Mouse (Mus musculus) hematopoietic stem cell, adult 5-6 weeks (primary cell): ENCODE results near the gene Chmp3. TPM values are rescaled to one million over a fixed set of nuclear protein-coding genes. Genes with fewer than 3 reads are reported as not detected.

Experiments used
- ATAC-seq, 2 experiments: fragments of 125-278 bp in 1 of 2; replicated peaks in 1 of 2; 2 replicates each; pipeline ENCODE4 v1.8.0; 2016 to 2017; ENCODE audit warnings: inconsistent platforms in 2 of 2, mild to moderate bottlenecking in 2 of 2, moderate number of reproducible peaks in 2 of 2, low read depth in 1 of 2, moderate TSS enrichment in 1 of 2; ENCODE audit not compliant: low FRiP score in 2 of 2, poor library complexity in 2 of 2, severe bottlenecking in 2 of 2, insufficient read depth in 1 of 2, low TSS enrichment in 1 of 2
- total RNA-seq: library from RNA; stranded (forward); fragments of 172-1452, 232-1000 nt; gene quantifications from 2 replicates; pipeline ENCODE4 v1.2.3, GENCODE M21; 2017

Gene Chmp3
- total RNA-seq, 1 experiment from 2014 or later = 112 TPM

DNA sequence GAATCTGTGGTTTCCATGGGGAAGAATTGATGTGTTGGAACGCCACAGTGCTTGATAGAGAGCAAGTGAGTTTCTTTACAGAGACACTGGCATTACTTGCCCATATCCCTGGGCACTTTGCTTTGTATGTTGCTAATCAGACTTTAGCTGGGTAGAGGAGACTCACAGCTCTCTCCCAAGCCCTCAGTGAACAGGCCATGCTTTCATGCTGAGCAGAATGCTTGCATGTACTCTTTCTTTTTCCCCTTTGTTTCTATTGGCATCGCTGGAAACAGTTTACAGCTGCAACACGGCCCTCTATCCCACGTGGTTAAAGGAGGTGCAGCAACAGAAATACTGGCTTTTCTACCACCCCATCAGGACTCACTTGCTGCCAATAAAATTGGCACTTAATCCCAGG is 39.6 kb downstream of the Chmp3 start:
- no peak for ATAC-seq

DNA sequence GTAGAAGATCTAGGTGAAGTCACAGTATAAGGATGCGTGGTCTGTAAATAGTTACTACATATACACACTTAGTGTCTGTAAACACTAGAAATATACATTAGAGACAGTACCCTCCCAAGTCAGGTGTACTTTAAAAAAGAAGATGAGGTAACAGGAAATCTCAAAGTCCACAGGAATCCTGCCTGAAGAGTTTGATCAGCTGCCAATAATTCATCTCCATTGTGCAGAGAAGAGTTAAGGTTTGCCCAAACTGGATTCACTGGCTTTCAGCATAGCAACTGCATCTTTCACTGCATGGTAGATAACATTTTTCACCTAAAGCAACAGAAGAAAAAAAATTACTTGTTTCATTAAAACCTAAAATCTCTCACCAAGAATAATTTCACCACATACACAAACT is 45.8 kb downstream of the Chmp3 start:
- ATAC-seq = no peak

DNA sequence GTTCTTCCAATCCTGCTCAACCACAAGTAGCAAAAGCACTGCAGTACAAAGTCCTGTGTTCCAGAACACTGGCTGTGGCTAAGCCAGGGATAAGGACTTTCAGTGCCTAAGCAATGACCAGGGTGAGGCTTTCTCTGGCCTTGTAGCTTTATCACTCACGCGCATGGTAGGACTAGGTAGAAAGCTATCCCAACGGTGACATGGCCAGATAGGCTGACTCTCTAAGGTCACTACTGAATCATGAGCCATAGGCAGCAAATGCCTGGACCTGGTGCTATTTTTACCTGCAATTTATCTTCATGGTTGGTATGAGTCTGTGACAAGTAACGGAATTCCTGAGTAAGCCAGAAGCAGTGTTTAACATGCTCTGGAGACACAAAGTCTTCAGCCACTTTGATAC is 46.6 kb downstream of the Chmp3 start:
- no peak for ATAC-seq

DNA sequence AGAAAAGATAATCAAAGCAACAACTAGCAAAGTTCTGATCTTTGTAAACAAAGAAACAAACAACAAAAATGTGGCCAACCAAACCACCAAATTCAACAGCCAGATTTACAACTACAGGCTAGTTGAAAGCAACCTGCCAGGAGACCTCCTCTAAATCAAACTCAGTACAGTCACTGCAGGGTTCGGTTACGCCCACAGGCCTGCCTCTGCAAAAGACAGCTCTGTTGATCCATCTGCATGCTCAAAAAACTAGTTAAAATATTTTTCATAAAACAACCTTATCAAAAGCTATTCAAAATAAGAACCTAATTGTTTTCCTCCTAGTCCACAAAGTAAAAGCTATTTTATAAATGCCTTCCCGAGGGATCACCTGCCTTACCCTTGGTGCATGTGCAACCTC is 64.2 kb downstream of the Chmp3 start:
- ATAC-seq = no peak

DNA sequence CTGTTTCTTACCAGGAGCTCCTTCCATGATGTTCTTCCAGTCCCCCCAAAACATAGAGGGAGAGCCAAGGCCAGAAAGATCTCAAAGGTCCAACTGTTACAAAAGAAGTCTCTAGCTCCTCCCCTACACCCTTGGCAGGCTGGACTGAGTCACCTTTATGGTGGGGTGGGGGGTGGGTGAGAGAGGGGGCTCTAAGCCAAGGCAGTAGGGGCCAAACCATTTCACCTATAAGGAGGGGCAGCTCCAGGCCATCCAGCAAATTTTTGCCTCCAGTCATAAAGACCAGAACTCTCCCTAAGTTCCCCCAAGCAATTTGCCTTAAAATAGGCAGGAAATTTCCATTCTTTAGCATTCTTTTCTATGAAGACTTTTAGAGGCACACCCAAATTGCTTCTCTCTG is 65.4 kb downstream of the Chmp3 start:
- ATAC-seq = no peak

DNA sequence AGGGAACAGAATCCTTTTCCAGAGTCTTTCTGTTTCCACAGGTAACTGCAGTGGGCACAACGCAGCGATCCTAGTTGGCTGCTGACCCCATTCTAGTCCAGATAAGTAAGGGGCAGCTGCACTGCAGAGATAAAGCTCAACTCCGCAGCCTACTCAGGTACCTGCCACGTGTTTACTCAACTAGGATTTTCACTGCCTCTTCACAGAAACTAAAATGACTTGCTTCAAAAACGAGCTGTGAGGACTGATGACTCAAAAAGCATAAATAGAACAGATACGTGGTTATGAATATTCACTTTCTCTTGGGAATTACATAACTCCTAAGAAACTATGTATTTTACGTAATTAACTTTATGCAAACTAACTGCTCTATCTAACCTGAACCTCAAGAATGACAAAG is 66.4 kb downstream of the Chmp3 start:
- ATAC-seq = no peak

DNA sequence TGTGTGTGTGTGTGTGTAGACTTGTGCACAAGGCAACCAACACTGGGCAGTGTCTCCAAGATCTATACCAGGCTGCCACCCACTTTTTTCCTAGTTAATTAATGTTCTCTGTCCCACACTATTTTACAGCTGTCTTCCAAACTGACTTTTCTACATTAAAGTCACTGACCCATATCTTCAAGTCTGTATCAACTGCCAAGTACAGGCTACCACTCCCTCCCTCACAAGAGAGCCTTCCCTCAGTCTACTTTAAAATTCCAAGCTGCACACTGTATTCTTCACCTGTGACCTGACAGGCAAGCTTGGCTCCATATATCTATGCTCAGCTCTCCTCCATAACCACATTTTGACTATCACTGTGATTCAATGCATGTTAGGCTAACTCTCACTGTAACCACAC is 69.6 kb downstream of the Chmp3 start:
- no peak for ATAC-seq

DNA sequence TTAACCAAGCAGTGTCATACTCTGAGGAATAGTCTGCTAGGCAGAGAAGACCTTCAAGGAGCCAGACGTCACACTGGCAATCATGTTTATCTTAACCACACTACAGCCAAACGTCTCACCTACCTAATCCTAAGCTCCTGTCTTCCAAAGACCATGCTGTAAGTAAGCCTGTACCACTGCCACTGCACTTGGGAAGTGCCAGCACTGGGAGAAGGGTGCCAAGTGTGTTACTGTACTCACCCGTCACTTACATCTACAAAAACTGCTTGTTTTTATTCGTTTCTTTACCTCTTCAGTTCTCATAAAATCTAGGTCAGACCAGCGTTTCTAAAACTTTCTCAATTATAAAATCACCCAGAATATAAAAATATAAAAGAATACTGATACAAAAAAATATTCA is 73.4 kb downstream of the Chmp3 start:
- ATAC-seq = no peak

DNA sequence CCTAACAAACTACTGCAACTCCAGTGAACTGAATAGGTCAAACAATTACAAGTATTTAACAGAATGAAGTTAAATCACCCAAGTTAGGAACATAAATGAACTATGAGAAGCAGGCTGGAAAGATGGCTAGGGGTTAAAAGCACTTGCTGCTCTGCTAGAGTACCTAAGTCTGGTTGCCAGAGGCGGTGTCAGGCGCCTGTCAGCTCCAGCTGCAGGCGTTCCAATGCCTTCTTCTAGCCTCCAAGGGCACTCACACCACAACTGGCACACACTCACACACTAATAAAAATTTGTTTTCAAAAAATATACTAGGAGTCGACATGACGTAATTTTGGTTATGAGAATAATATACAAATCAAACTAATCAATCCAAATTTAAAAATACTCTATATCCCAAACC is 78.0 kb downstream of the Chmp3 start:
- no peak for ATAC-seq

DNA sequence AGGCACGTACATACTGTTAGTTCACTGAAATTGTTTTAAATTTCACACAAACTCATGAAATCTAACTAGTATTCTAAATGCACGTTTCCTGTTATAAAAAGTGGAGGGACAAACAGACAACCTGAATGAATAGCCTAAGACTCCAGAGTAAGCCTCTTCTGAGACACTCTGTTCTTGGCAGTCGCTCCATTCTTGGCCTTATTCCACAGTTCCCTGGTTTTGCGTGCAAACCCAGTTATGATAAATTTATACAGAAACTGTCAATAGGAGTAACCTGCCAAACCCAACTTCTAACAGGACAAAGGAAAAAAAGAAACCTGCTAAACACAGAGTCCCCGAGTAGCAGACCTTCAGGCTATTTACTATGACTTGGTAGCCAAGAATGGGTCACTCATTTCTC is 78.4 kb downstream of the Chmp3 start:
- no peak for ATAC-seq

DNA sequence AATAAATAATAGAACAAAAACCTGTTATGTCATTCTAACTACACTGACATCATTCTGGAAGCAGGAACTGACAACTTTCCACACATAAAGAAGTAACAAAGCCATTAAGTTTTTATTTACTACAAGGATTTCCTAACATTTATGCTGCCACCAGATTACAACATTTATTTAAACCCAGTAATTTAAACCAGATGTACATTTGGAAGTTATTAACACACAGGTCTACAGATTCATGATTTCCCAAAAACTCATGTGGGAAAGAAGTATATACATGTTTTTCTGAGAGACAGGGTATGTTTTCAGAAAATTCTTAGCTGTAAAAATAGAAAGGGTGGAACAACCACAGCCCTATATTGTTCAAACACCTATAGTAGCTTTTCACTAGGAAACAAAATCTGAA is 81.1 kb downstream of the Chmp3 start:
- ATAC-seq = no peak

DNA sequence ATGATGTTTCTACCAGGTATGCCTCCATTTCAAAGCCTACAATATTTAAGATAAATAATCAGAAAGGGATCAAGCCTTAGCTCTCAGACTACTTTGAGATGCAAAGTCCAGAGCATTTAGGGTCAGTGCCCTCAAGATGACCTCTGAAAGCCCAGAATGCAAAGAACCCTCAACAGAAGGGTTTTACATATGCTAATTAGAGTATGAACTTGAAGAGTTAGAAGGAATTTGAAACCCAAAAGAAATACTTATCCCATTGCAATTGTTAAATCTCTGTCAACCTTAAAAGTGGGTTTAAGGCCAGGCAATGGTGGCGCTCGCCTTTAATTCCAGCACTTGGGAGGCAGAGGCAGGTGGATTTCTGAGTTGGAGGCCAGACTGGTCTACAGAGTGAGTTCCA is 82.4 kb downstream of the Chmp3 start:
- no peak for ATAC-seq

DNA sequence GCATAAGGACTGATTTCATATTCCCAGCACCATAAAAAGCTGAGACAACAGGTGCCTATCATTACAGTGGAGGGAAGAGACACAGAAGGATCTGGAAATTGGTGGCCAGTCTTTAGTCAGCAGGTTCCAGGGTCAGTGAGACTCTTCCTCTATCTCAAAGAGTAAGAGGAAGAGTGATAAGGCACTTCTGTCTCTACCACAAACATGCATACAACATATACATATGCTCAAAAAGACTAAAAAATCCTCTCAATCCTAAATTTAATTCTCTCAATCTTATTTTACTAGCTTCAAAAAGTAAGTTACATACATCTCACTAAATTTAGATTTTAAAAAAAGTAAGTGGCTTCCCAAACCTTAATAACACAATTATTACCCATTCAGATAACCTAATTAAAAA is 83.7 kb downstream of the Chmp3 start:
- no peak for ATAC-seq

DNA sequence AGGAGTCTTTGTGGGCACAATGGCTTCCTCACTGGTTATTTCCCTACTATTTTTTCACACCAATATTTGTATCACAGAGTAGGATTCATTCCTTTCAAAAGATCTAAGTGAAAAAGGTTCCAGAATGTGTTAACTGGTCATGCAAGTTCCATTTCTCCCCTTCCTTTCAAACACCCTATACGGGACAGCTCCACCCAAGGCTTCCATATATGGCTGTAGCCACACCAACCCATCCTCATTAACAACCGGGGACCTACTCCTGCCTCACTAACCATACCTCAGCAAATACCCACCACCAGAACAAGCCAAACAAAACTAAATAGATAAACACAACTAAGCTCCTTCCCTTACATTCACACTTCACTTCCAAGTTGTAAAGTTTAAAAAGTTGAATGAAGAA is 87.6 kb downstream of the Chmp3 start:
- ATAC-seq = no peak

DNA sequence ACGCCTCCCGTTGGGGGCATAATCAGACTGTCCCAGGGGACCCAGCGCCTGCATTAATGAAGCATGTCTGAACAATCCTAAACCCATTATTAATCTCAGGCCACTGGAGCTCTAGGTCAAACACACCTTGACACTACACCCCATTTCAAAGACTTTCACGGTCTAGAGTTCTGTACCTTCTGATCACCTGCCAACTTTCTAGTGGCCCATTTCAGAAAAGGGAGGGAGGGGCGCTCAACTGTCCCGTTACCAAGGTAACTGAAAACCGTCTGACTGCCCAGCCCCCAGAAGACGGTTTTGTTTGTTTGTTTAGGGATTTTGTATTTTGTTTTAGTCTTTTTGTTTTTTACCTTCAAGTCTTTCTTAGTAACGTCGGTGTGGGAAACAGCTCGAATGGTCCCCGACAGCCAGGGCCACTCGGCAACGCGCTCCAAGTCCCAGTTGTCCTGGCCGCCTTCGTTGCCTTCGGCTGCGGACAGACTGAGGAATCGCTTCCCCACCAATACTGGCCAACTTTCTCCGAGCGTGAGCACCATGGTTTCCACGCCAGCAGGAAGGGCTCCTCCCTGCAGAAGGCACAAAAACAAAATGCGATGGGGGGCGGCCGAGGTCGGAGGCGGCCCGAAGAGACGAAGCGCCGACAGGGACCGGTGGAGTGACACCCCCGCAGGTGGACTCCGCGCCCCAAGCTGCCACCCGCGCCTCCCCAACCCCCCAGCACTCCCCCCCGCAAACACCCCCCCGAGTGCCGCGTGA is 88.3 kb downstream of the Chmp3 start:
- ATAC-seq = no peak

Other genes with a start within 250 kb of the Chmp3 start
- gene Smyd1, start 221.6 kb upstream of the Chmp3 start, total RNA-seq = not detected in 2 replicates
- gene Cd8b1, start 221.0 kb upstream of the Chmp3 start, total RNA-seq = not detected in 2 replicates
- not detected in 2 replicates for gene Cd8a, start 170.4 kb upstream of the Chmp3 start, total RNA-seq
- 91.1 and 97.1 TPM in 2 replicates for gene Rmnd5a, start 103.2 kb upstream of the Chmp3 start, total RNA-seq
- gene Rnf103, start 49.9 kb upstream of the Chmp3 start, total RNA-seq = 22.3 and 25.9 TPM in 2 replicates
- gene Kdm3a, start 89.2 kb downstream of the Chmp3 start, total RNA-seq = 41.7 and 80.9 TPM in 2 replicates
- gene Reep1, start 163.8 kb downstream of the Chmp3 start, total RNA-seq = 0.06 TPM in 1 of 2 replicates, not detected in the other